Comparison of ENCODE assay signal across 27 mouse cellular contexts in the genomic region with DNA sequence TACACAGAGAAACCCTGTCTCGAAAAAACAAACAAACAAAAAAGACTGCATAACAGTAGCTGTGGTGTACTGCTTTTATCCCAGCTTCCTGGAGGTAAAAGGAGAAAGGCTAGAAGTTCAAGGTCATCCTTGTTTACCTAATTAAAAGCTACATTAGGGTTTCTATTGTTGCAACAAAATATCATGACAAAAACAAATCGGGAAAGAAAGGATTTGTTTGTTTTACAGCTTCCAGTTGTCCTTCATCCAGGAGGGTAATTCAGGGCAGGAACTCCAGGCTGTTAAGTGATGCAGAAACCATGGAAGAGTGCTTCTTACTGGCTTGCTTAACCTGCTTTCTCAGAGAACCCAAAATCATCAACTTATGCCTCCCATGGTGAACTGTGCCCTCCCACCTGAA.
"Had no signal": no experiment of that assay in that cellular context is flagged by ENCODE, and none has a peak within 500 bp of the region (broad histone marks: within the 10 kb centered on the region; RNA-seq: fewer than 3 reads in every experiment).

No protein-coding gene starts in this region.

- ATAC-seq: hindbrain, embryonic 16.5 days; inflammation-experienced regulatory T-cells, adult 6 months; intestine, embryonic 15.5 days; intestine, postnatal 0 days had no signal

- H3K4me2 ChIP-seq: heart, embryonic 12.5 days; hindbrain, embryonic 12.5 days; hindbrain, embryonic 14.5 days; intestine, embryonic 15.5 days; kidney, embryonic 15.5 days; limb, embryonic 12.5 days; liver, embryonic 11.5 days; liver, embryonic 13.5 days; liver, embryonic 15.5 days had no signal

- H3K9ac ChIP-seq: heart, embryonic 12.5 days; hindbrain, embryonic 12.5 days; hindbrain, embryonic 14.5 days; intestine, embryonic 15.5 days; kidney, embryonic 15.5 days; limb, embryonic 12.5 days; liver, embryonic 13.5 days; liver, embryonic 15.5 days had no signal

- H3K27ac ChIP-seq: heart, embryonic 10.5 days; hindbrain, embryonic 10.5 days; hindbrain, embryonic 12.5 days; hindbrain, embryonic 14.5 days; intestine, embryonic 15.5 days; kidney, embryonic 15.5 days; kidney, postnatal 0 days; layer of hippocampus, adult 2 months; left cerebral cortex, adult 2 months; limb, embryonic 10.5 days; limb, embryonic 12.5 days; liver, embryonic 13.5 days; liver, embryonic 15.5 days had no signal

- H3K9me3 ChIP-seq: heart, embryonic 10.5 days; intestine, embryonic 15.5 days; liver, embryonic 13.5 days; liver, embryonic 15.5 days had no signal

- H3K4me1 ChIP-seq: heart, embryonic 10.5 days; heart, embryonic 12.5 days; intestine, embryonic 15.5 days; liver, embryonic 13.5 days; liver, embryonic 15.5 days had no signal

- H3K27me3 ChIP-seq: heart, embryonic 12.5 days; hindbrain, embryonic 12.5 days; intestine, embryonic 15.5 days; kidney, embryonic 15.5 days; limb, embryonic 12.5 days; liver, embryonic 13.5 days; liver, embryonic 15.5 days had no signal

- H3K4me3 ChIP-seq: heart, embryonic 10.5 days; heart, embryonic 12.5 days; hindbrain, embryonic 10.5 days; hindbrain, embryonic 12.5 days; intestine, embryonic 15.5 days; kidney, embryonic 15.5 days; layer of hippocampus, adult 2 months; left cerebral cortex, adult 2 months; limb, embryonic 10.5 days; limb, embryonic 12.5 days; liver, embryonic 13.5 days; liver, embryonic 15.5 days had no signal

- H3K36me3 ChIP-seq: heart, embryonic 10.5 days; heart, embryonic 12.5 days; hindbrain, embryonic 10.5 days; hindbrain, embryonic 12.5 days; intestine, embryonic 15.5 days; kidney, embryonic 15.5 days; limb, embryonic 10.5 days; limb, embryonic 12.5 days; liver, embryonic 13.5 days; liver, embryonic 15.5 days had no signal

- DNase-seq: gastrocnemius, postnatal 25 days; heart, adult 18-20 months; heart, postnatal 10 days; heart, postnatal 4 days; kidney, adult 18-20 months; kidney, adult 9 months; kidney, postnatal 14 days; kidney, postnatal 4 days; liver; liver, embryonic 13.5 days had no signal
